Mouse (Mus musculus) layer of hippocampus, adult 2 months (tissue): ENCODE data around the gene Dbp. TPM values are rescaled to one million over a fixed set of nuclear protein-coding genes. Genes with fewer than 3 reads are reported as not detected.

ENCODE experiments used
- DNase-seq, 2 experiments: peaks; one replicate each; pipeline ENCODE4 v3.0.0; 2022; ENCODE audit warnings: low spot score in 2 of 2
- H3K27ac ChIP-seq: fragments of 200-600 bp; 2 replicates; pipeline ENCODE4 v1.8.1; 2022
- H3K4me3 ChIP-seq: fragments of 200-600 bp; 2 replicates; pipeline ENCODE4 v1.8.1; 2022; ENCODE audit warnings: mild to moderate bottlenecking
- CTCF ChIP-seq: fragments of 200-600 bp; conservative IDR thresholded peaks from 2 replicates; pipeline ENCODE4 v1.8.1; 2022; ENCODE audit warnings: antibody characterized with exemption, mild to moderate bottlenecking, moderate library complexity
- total RNA-seq, 2 experiments: library from RNA; stranded (reverse); gene quantifications; 2 replicates each; pipeline ENCODE4 v1.2.3; 2021

Dbp gene
- total RNA-seq, 2 experiments from 2014 or later: 69.2 to 72.8 TPM

GRCm38 (mm10) chr7:45700301-45701015 lies 4.4 kb upstream of the Dbp start:
- peak overlapping the region; percentile 57 for H3K4me3 ChIP-seq
- peak overlapping the region; percentile 98 for H3K27ac ChIP-seq
- TF ChIP-seq CTCF: no peak
- peak; percentile 83 to 87 for DNase-seq

DNA sequence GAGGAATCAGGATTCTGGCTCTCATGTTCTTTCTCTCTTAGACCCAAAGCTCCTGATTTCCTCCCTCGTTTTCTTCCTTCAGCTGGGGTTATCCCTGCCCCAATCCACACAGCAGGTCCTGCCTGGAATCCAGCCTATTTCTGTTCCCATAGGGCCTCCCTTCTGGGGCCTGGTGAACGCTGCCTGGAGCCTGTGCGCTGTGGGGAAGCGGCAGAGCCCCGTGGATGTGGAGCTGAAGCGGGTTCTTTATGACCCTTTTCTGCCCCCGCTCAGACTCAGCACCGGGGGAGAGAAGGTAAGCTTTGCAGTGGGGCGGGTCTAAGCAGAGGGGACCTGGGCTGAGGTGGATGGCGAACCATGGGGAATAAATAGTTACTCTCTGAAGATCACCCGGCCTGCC lies 3.8 kb upstream of the Dbp start:
- no peak for DNase-seq
- peak overlapping the region; percentile 57 for H3K4me3 ChIP-seq
- no peak for TF ChIP-seq CTCF
- H3K27ac ChIP-seq: peak overlapping the region; percentile 98

GRCm38 (mm10) chr7:45701607-45702006 lies 3.3 kb upstream of the Dbp start:
- DNase-seq: no peak
- H3K4me3 ChIP-seq: peak overlapping the region; percentile 57
- peak overlapping the region; percentile 98 for H3K27ac ChIP-seq
- TF ChIP-seq CTCF: no peak

GRCm38 (mm10) chr7:45702316-45702715 lies 2.6 kb upstream of the Dbp start:
- Histone ChIP-seq H3K27ac (peak overlapping the region; percentile 99; the same call in 1 of the 2 replicates), H3K4me3 (no peak overlapping the region)
- TF ChIP-seq CTCF: no peak
- DNase-seq: no peak

- no peak for TF ChIP-seq CTCF
- no peak for DNase-seq
- Histone ChIP-seq H3K27ac (peak overlapping the region; percentile 99), H3K4me3 (peak overlapping the region; percentile 72; the same call in 1 of the 2 replicates)
Observed at GRCm38 (mm10) chr7:45702809-45703520, 1.9 kb upstream of the Dbp start.

GRCm38 (mm10) chr7:45703521-45704033 lies 1.3 kb upstream of the Dbp start:
- Histone ChIP-seq H3K4me3 (peak overlapping the region; percentile 72), H3K27ac (peak overlapping the region; percentile 99)
- no peak for DNase-seq
- no peak for TF ChIP-seq CTCF

- DNase-seq: peak; percentile 74 to 84
- H3K27ac ChIP-seq: peak overlapping the region; percentile 99
- peak overlapping the region; percentile 72 for H3K4me3 ChIP-seq
- no peak for TF ChIP-seq CTCF
Observed at GRCm38 (mm10) chr7:45704046-45704559, 785 bp upstream of the Dbp start.

GRCm38 (mm10) chr7:45705443-45705864 lies 566 bp downstream of the Dbp start:
- peak; percentile 47 for TF ChIP-seq CTCF
- DNase-seq: no peak
- H3K4me3 ChIP-seq: peak overlapping the region; percentile 72
- H3K27ac ChIP-seq: peak overlapping the region; percentile 99

GRCm38 (mm10) chr7:45705873-45706281 lies 989 bp downstream of the Dbp start:
- Histone ChIP-seq H3K4me3 (peak overlapping the region; percentile 72), H3K27ac (peak overlapping the region; percentile 99)
- no peak for TF ChIP-seq CTCF
- DNase-seq: peak; percentile 83 to 84

DNA sequence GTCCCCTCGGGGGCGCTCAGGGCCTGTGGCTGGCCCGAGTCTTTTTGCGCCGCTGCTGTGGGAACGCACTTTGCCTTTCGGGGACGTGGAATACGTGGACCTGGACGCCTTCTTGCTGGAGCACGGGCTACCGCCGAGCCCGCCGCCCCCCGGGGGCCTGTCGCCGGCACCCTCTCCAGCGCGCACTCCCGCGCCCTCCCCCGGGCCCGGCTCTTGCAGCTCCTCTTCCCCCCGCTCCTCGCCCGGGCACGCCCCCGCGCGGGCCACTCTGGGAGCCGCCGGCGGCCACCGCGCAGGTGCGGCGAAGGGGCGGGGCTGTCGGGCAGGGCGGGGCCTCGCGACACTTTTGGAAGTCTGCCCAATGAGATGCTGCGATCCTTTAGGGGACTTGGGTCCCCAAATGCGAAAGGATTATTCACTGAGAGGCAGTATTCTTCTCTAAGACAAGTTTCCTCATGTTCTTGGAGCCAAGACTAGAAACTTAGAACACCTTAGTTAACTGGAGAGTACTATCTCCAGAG lies 1.9 kb downstream of the Dbp start:
- DNase-seq: peak; percentile 76 to 82
- H3K27ac ChIP-seq: peak overlapping the region; percentile 99

GRCm38 (mm10) chr7:45707375-45707967 lies 2.6 kb downstream of the Dbp start:
- peak overlapping the region; percentile 99 for H3K27ac ChIP-seq
- peak overlapping the region; percentile 72 for H3K4me3 ChIP-seq
- DNase-seq: peak; percentile 92 to 96
- TF ChIP-seq CTCF: no peak

More for the DNA sequence above, 1.9 kb downstream of the Dbp start:
- TF ChIP-seq CTCF: peak; percentile 18; the same call in 1 of the 2 replicates
- H3K4me3 ChIP-seq: peak overlapping the region; percentile 72

DNA sequence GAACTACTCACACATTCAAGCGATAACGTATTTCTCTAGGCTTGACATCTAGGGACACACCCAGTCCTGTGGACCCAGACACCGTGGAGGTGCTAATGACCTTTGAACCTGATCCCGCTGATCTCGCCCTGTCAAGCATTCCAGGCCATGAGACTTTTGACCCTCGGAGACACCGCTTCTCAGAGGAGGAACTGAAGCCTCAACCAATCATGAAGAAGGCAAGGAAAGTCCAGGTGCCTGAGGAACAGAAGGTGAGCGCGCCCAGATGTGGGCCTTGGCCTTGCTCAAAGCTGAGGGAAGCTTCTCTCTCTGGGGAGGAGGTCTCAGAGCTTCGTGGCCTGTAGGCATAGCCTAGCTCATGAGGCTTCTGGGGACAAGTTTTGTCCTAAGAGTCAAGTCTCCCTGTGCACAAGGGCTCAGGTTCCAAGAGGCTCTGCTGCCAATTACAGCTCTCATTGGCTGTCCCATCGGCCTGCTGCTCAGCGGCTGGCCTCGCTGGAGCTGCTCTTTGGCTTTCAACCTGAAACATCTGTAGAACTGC lies 3.4 kb downstream of the Dbp start:
- peak overlapping the region; percentile 99 for H3K27ac ChIP-seq
- DNase-seq: no peak
- TF ChIP-seq CTCF: no peak
- peak overlapping the region; percentile 72 for H3K4me3 ChIP-seq
